Mouse (Mus musculus) embryonic facial prominence, embryonic 15.5 days (tissue): ENCODE data around the gene Bend5. TPM values are rescaled to one million over a fixed set of nuclear protein-coding genes. Genes with fewer than 3 reads are reported as not detected.

ENCODE experiments used
- ATAC-seq: fragments of 200-750 bp; cut with Nextera tagmentation; 2 replicates; pipeline ENCODE4 v1.8.0; 2017; ENCODE audit warnings: low read depth, moderate TSS enrichment; ENCODE audit not compliant: insufficient number of reproducible peaks, low FRiP score, low TSS enrichment
- H3K27ac ChIP-seq: fragments of 300-500 bp; sonication (generic); replicated peaks from 2 replicates; pipeline ENCODE4 v1.5.1; 2015; ENCODE audit warnings: mild to moderate bottlenecking, inconsistent platforms
- H3K27me3 ChIP-seq: fragments of 300-500 bp; sonication (generic); 2 replicates; pipeline ENCODE4 v1.6.1; 2015; ENCODE audit warnings: inconsistent platforms
- H3K36me3 ChIP-seq: fragments of 300-500 bp; sonication (generic); 2 replicates; pipeline ENCODE4 v1.6.1; 2015; ENCODE audit warnings: mild to moderate bottlenecking, inconsistent platforms
- H3K4me1 ChIP-seq: fragments of 300-500 bp; sonication (generic); 2 replicates; pipeline ENCODE4 v1.6.1; 2015; ENCODE audit warnings: inconsistent platforms
- H3K4me2 ChIP-seq: fragments of 300-500 bp; sonication (generic); replicated peaks from 2 replicates; pipeline ENCODE4 v1.6.1; 2015; ENCODE audit warnings: mild to moderate bottlenecking, inconsistent platforms
- H3K4me3 ChIP-seq: fragments of 300-500 bp; sonication (generic); replicated peaks from 2 replicates; pipeline ENCODE4 v1.5.1; 2015; ENCODE audit warnings: mild to moderate bottlenecking, inconsistent platforms
- H3K9ac ChIP-seq: fragments of 300-500 bp; sonication (generic); 2 replicates; pipeline ENCODE4 v1.6.1; 2015; ENCODE audit warnings: inconsistent platforms
- H3K9me3 ChIP-seq: fragments of 300-500 bp; sonication (generic); replicated peaks from 2 replicates; pipeline ENCODE4 v1.6.1; 2016; ENCODE audit warnings: inconsistent platforms
- WGBS: fragments of 180-500 bp; shearing (Covaris S2); methylation state at CpG from one replicate; pipeline ENCODE4 v1.1.7; 2015; 5-methylcytosine and 5-hydroxymethylcytosine counted together
- polyA plus RNA-seq: library from polyadenylated mRNA; unstranded; fragments of >200 nt; fragmentation: Nextera tagmentation; extraction: Ambion mirVana; gene quantifications from 2 replicates; pipeline ENCODE4 v1.2.1, GENCODE M21; 2015

Gene Bend5
- polyA plus RNA-seq, 1 experiment from 2014 or later = 137 TPM

- no peaks in the 10 kb centered on the region for H3K9me3 ChIP-seq
- H3K4me1 ChIP-seq = peaks cover 24% of the 10 kb centered on the region
- ATAC-seq = no peak
- no peak overlapping the region for H3K4me2 ChIP-seq
- no peak overlapping the region for H3K4me3 ChIP-seq
- H3K9ac ChIP-seq = no peak overlapping the region
- H3K27ac ChIP-seq = no peak overlapping the region
- WGBS = 70% methylated on average over 5 of the region's 5 CpGs
- peaks cover 66% of the 10 kb centered on the region for H3K36me3 ChIP-seq
- H3K27me3 ChIP-seq = no peaks in the 10 kb centered on the region
These were observed 17.6 kb downstream of the Bend5 start for GRCm38 (mm10) chr4:111432417-111432816.

- Histone ChIP-seq H3K4me1 (peaks cover 24% of the 10 kb centered on the region), H3K9ac (no peak overlapping the region), H3K9me3 (no peaks in the 10 kb centered on the region), H3K36me3 (peaks cover 23% of the 10 kb centered on the region; the same call in 1 of the 2 replicates), H3K27ac (no peak overlapping the region; the same call in 1 of the 2 replicates), H3K27me3 (no peaks in the 10 kb centered on the region), H3K4me2 (no peak overlapping the region), H3K4me3 (no peak overlapping the region)
- 53% methylated on average over 1 of the region's 1 CpGs for WGBS
- no peak for ATAC-seq
These were observed 26.9 kb downstream of the Bend5 start for GRCm38 (mm10) chr4:111441709-111442108.

GRCm38 (mm10) chr4:111442435-111443238, 27.8 kb downstream of the Bend5 start:
- peak; percentile 72 for ATAC-seq
- Histone ChIP-seq H3K4me3 (no peak overlapping the region), H3K9ac (no peak overlapping the region), H3K27me3 (no peaks in the 10 kb centered on the region), H3K27ac (peak overlapping the region; percentile 6; the same call in 1 of the 2 replicates), H3K9me3 (no peaks in the 10 kb centered on the region), H3K4me1 (peaks cover 24% of the 10 kb centered on the region), H3K36me3 (peaks cover 20% of the 10 kb centered on the region; the same call in 1 of the 2 replicates), H3K4me2 (no peak overlapping the region)
- WGBS = 46% methylated on average over 1 of the region's 1 CpGs

GRCm38 (mm10) chr4:111443906-111444615, 29.3 kb downstream of the Bend5 start:
- peaks cover 26% of the 10 kb centered on the region for H3K4me1 ChIP-seq
- H3K36me3 ChIP-seq = peaks cover 23% of the 10 kb centered on the region; the same call in 1 of the 2 replicates
- H3K4me3 ChIP-seq = no peak overlapping the region
- ATAC-seq = no peak
- H3K9ac ChIP-seq = no peak overlapping the region
- H3K9me3 ChIP-seq = no peaks in the 10 kb centered on the region
- 53% methylated on average over 10 of the region's 10 CpGs for WGBS
- H3K4me2 ChIP-seq = no peak overlapping the region
- 0 out of 2 replicates have a peak overlapping the region, but pooled peaks have one; percentile 52 for H3K27ac ChIP-seq
- H3K27me3 ChIP-seq = no peaks in the 10 kb centered on the region

- 40% methylated on average over 1 of the region's 1 CpGs for WGBS
These were observed 29.9 kb downstream of the Bend5 start for GRCm38 (mm10) chr4:111444616-111445160.

GRCm38 (mm10) chr4:111447918-111448317, 33.1 kb downstream of the Bend5 start:
- 69% methylated on average over 3 of the region's 3 CpGs for WGBS
- Histone ChIP-seq H3K4me1 (peaks cover 35% of the 10 kb centered on the region), H3K4me2 (no peak overlapping the region), H3K9me3 (no peaks in the 10 kb centered on the region), H3K4me3 (no peak overlapping the region), H3K9ac (no peak overlapping the region), H3K27me3 (no peaks in the 10 kb centered on the region), H3K36me3 (peaks cover 53% of the 10 kb centered on the region), H3K27ac (no peak overlapping the region)
- ATAC-seq = no peak

More at GRCm38 (mm10) chr4:111444616-111445160, 29.9 kb downstream of the Bend5 start:
- H3K9ac ChIP-seq = no peak overlapping the region
- H3K27me3 ChIP-seq = no peaks in the 10 kb centered on the region
- peaks cover 31% of the 10 kb centered on the region for H3K4me1 ChIP-seq
- no peak overlapping the region for H3K4me3 ChIP-seq
- ATAC-seq = no peak
- H3K9me3 ChIP-seq = no peaks in the 10 kb centered on the region
- peaks cover 28% of the 10 kb centered on the region for H3K36me3 ChIP-seq
- H3K27ac ChIP-seq = peak overlapping the region; percentile 39; the same call in 1 of the 2 replicates
- H3K4me2 ChIP-seq = no peak overlapping the region

GRCm38 (mm10) chr4:111448586-111448985, 33.8 kb downstream of the Bend5 start:
- Histone ChIP-seq H3K27ac (no peak overlapping the region), H3K4me2 (no peak overlapping the region), H3K9ac (no peak overlapping the region), H3K4me3 (no peak overlapping the region), H3K4me1 (peaks cover 31% of the 10 kb centered on the region), H3K9me3 (no peaks in the 10 kb centered on the region), H3K36me3 (peaks cover 53% of the 10 kb centered on the region), H3K27me3 (no peaks in the 10 kb centered on the region)
- no peak for ATAC-seq
- WGBS = 96% methylated on average over 4 of the region's 4 CpGs

- H3K9ac ChIP-seq = no peak overlapping the region
- WGBS = 57% methylated on average over 7 of the region's 7 CpGs
- H3K27ac ChIP-seq = peak overlapping the region; percentile 11; the same call in 1 of the 2 replicates
- peaks cover 64% of the 10 kb centered on the region for H3K36me3 ChIP-seq
- no peak overlapping the region for H3K4me3 ChIP-seq
- H3K4me2 ChIP-seq = no peak overlapping the region
- no peak for ATAC-seq
- H3K27me3 ChIP-seq = no peaks in the 10 kb centered on the region
- peaks cover 27% of the 10 kb centered on the region for H3K4me1 ChIP-seq
- no peaks in the 10 kb centered on the region for H3K9me3 ChIP-seq
These were observed 34.8 kb downstream of the Bend5 start for GRCm38 (mm10) chr4:111449442-111450199.

- Histone ChIP-seq H3K27me3 (no peaks in the 10 kb centered on the region), H3K4me2 (no peak overlapping the region), H3K36me3 (peaks cover 77% of the 10 kb centered on the region), H3K4me1 (peaks cover 27% of the 10 kb centered on the region), H3K27ac (no peak overlapping the region), H3K4me3 (no peak overlapping the region), H3K9me3 (no peaks in the 10 kb centered on the region), H3K9ac (no peak overlapping the region)
- WGBS = 70% methylated on average over 7 of the region's 7 CpGs
- ATAC-seq = 0 out of 2 replicates have a peak, but pooled peaks have one; percentile 41
These were observed 36.6 kb downstream of the Bend5 start for GRCm38 (mm10) chr4:111451283-111451918.

GRCm38 (mm10) chr4:111452192-111452591, 37.4 kb downstream of the Bend5 start:
- no peak for ATAC-seq
- Histone ChIP-seq H3K36me3 (peaks cover 78% of the 10 kb centered on the region), H3K9ac (no peak overlapping the region), H3K27ac (no peak overlapping the region), H3K9me3 (no peaks in the 10 kb centered on the region), H3K4me3 (no peak overlapping the region), H3K27me3 (no peaks in the 10 kb centered on the region), H3K4me2 (no peak overlapping the region), H3K4me1 (peaks cover 27% of the 10 kb centered on the region)
- 94% methylated on average over 5 of the region's 5 CpGs for WGBS
